9 mouse cellular contexts compared by ENCODE assay signal in the genomic region with DNA sequence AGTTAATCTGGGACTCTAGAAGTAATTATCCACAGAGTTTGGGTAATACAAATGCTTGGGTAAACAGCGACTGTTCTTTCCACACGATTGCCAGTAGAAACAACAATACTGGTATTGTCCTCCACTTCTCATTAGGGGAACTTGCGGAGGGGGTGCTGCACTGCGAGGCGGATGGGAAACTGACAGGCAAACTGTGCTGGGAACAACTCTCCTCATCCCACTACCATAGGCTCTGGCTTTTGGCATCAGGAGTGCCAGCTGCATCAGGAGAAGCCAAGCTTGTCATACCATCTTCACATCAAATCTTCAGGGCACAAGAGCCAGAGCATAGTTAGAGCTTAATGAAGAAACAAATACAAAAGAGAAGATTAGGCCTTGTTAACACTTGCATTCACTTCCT.
A peak's percentile ranks its signal among the peaks of the same experiment; 100 is the strongest.
DNase-seq lines count a peak whose midpoint lies in the region; ATAC-seq lines count a peak whose summit lies in the region.
"Had no signal": no experiment of that assay in that cellular context is flagged by ENCODE, and none has a peak within 500 bp of the region (broad histone marks: within the 10 kb centered on the region; RNA-seq: fewer than 3 reads in every experiment).

No protein-coding gene starts in this region.

- H3K4me3 ChIP-seq in kidney, embryonic 16.5 days (ENCODE audit: low read length) = no peak overlapping the region
- H3K4me3 ChIP-seq in embryonic facial prominence, embryonic 14.5 days (ENCODE audit: low read depth, low read length) = no peak overlapping the region
- H3K4me3 ChIP-seq in neural tube, embryonic 13.5 days = no peak overlapping the region

- no peaks in the 10 kb centered on the region for H3K4me1 ChIP-seq in kidney, embryonic 16.5 days (ENCODE audit: insufficient read depth, low read length)
- H3K4me1 ChIP-seq in embryonic facial prominence, embryonic 14.5 days (ENCODE audit: control insufficient read depth, insufficient read depth, low read length) = no peaks in the 10 kb centered on the region
- H3K4me1 ChIP-seq in neural tube, embryonic 13.5 days (replicated peaks) = peaks cover 21% of the 10 kb centered on the region; the same call in 1 of the 2 replicates

- no peak overlapping the region for H3K27ac ChIP-seq in kidney, embryonic 16.5 days (ENCODE audit: low read length)
- no peak overlapping the region for H3K27ac ChIP-seq in embryonic facial prominence, embryonic 14.5 days (replicated peaks; ENCODE audit: low read depth, low read length)
- peak overlapping the region; percentile 81 for H3K27ac ChIP-seq in neural tube, embryonic 13.5 days (replicated peaks)

- no peaks in the 10 kb centered on the region for H3K9me3 ChIP-seq in kidney, embryonic 16.5 days (ENCODE audit: low read length)
- H3K9me3 ChIP-seq in embryonic facial prominence, embryonic 14.5 days (ENCODE audit: control insufficient read depth, low read length) = no peaks in the 10 kb centered on the region
- H3K9me3 ChIP-seq in neural tube, embryonic 13.5 days = no peaks in the 10 kb centered on the region

- no peak overlapping the region for H3K9ac ChIP-seq in kidney, embryonic 16.5 days (replicated peaks; ENCODE audit: low read length)
- no peak overlapping the region for H3K9ac ChIP-seq in embryonic facial prominence, embryonic 14.5 days (ENCODE audit: low read depth, low read length)
- no peak overlapping the region for H3K9ac ChIP-seq in neural tube, embryonic 13.5 days

- no peak overlapping the region for H3K4me2 ChIP-seq in kidney, embryonic 16.5 days (replicated peaks; ENCODE audit: low read depth, low read length)
- no peak overlapping the region for H3K4me2 ChIP-seq in embryonic facial prominence, embryonic 14.5 days (ENCODE audit: low read depth, low read length)
- H3K4me2 ChIP-seq in neural tube, embryonic 13.5 days = 0 out of 2 replicates have a peak overlapping the region, but pooled peaks have one; percentile 1

- WGBS in kidney, embryonic 16.5 days = 35% methylated on average over 5 of the region's 5 CpGs
- WGBS in embryonic facial prominence, embryonic 14.5 days = 14% methylated on average over 5 of the region's 5 CpGs
- WGBS in neural tube, embryonic 13.5 days = 5% methylated on average over 5 of the region's 5 CpGs

- intact Hi-C loops in gastrocnemius, postnatal 14 days (cut with DNase I; ENCODE audit: low total_unique reads) = no loop called here

- H3K27me3 ChIP-seq in kidney, embryonic 16.5 days (ENCODE audit: insufficient read depth, low read length) = no peaks in the 10 kb centered on the region
- H3K27me3 ChIP-seq in embryonic facial prominence, embryonic 14.5 days (replicated peaks; ENCODE audit: control insufficient read depth, insufficient read depth, low read length) = no peaks in the 10 kb centered on the region
- H3K27me3 ChIP-seq in neural tube, embryonic 13.5 days = no peaks in the 10 kb centered on the region

- 0 out of 2 replicates have a peak, but pooled peaks have one; percentile 27 for ATAC-seq in kidney, embryonic 16.5 days (ENCODE audit: low FRiP score, low TSS enrichment)
- ATAC-seq in embryonic facial prominence, embryonic 14.5 days (ENCODE audit: low read depth) = peak; percentile 85; the same call in 1 of the 2 replicates
- ATAC-seq in neural tube, embryonic 13.5 days (ENCODE audit: low read depth) = peak; percentile 38; the same call in 1 of the 2 replicates
- ATAC-seq in CD4-positive, CD25-positive, alpha-beta regulatory T cell, adult 4 months = no peak
- ATAC-seq in megakaryocyte-erythroid progenitor cell, adult 5-6 weeks (replicated peaks; ENCODE audit: low FRiP score, low TSS enrichment, poor library complexity, severe bottlenecking) = no peak

- DNase-seq in kidney, postnatal 25 days = no peak
- peak; percentile 64 for DNase-seq in embryonic facial prominence, embryonic 14.5 days (ENCODE audit: low spot score)
- DNase-seq in layer of hippocampus, adult 18-20 months (ENCODE audit: low spot score in 2 of 2) = peak; percentile 31 to 65
- DNase-seq in gastrocnemius, postnatal 14 days = no peak
- DNase-seq: lung, postnatal 10 days had no signal

- no peaks in the 10 kb centered on the region for H3K36me3 ChIP-seq in kidney, embryonic 16.5 days (ENCODE audit: insufficient read depth, low read length)
- no peaks in the 10 kb centered on the region for H3K36me3 ChIP-seq in embryonic facial prominence, embryonic 14.5 days (ENCODE audit: control insufficient read depth, insufficient read depth, low read length)
- no peaks in the 10 kb centered on the region for H3K36me3 ChIP-seq in neural tube, embryonic 13.5 days

Comparison
In these comparisons a context has a peak if more than half of its experiments do, and no peak if none do; other contexts are left out.
1. ATAC-seq: peak in kidney, embryonic 16.5 days (single experiment), embryonic facial prominence, embryonic 14.5 days (single experiment) and neural tube, embryonic 13.5 days (single experiment); none in CD4-positive, CD25-positive, alpha-beta regulatory T cell, adult 4 months (single experiment) and megakaryocyte-erythroid progenitor cell, adult 5-6 weeks (single experiment).
2. DNase-seq: peak in embryonic facial prominence, embryonic 14.5 days (single experiment) and layer of hippocampus, adult 18-20 months (2 of 2); none in kidney, postnatal 25 days (0 of 2) and gastrocnemius, postnatal 14 days (single experiment).